Mouse (Mus musculus): ENCODE results near the gene Cox6a2. TPM values are rescaled to one million over a fixed set of nuclear protein-coding genes. Genes with fewer than 3 reads are reported as not detected.
A peak's percentile ranks its signal among the peaks of the same experiment; 100 is the strongest.

The Cox6a2 gene
- polyA plus RNA-seq (2015; fragmentation: Nextera tagmentation; extraction: Ambion mirVana): 3.4 and 7.5 TPM in 2 replicates

DNA sequence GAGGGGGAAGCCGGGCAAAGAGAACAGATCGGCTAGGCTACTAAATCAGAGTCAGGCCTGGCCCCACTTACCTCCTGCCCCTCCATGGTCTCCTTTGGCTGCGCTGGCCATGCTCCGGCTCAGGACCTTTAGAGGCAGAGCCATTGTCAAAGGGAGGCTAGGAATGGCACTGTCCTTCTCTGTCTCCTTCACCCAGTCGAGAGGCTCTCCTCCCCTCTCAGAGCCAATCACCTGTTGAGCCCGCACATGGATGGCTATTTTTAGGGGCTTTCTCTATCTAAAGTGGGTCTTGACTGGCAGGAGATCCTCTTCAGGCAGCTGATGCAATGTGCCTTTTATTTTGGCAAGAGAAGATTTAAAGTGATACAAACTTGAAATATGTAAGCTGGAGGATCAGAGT is at the start of gene Cox6a2:
Gene Cox6a2, minus strand, starts transcription at position 236 of the 400 bp plus-strand sequence.
- 72% methylated on average over 6 of the region's 6 CpGs for WGBS (ENCODE audit: insufficient replicate concordance)
- ATAC-seq (ENCODE audit: low read depth): no peak
- H3K4me1 ChIP-seq (ENCODE audit: control insufficient read depth, low read depth, low read length): no peaks in the 10 kb centered on the region

DNA sequence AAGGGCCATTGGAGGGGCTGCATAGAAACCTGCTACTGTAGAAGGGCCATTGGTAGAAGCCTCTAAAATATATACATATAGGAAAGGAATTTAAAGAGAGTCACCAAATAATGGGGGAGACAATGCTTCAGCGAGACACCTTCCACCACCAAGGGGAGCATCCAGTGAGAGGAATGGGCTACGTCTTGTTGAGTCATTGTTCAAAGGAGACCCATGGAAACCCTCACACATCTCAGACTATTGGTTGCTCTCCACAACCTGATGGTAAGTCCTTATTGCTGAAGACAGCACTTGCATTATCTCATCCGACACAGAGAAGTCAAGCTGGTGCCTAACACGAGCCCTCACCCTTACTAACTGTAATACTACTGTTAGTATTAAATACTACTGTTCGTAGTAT is 49.6 kb upstream of the Cox6a2 start:
- no peaks in the 10 kb centered on the region for H3K9me3 ChIP-seq (replicated peaks; ENCODE audit: control insufficient read depth, low read length)
- H3K27me3 ChIP-seq (ENCODE audit: control insufficient read depth, insufficient read depth, low read depth, low read length): peaks cover 25% of the 10 kb centered on the region
- no peak overlapping the region for H3K4me2 ChIP-seq (ENCODE audit: low read depth, low read length)
- no peaks in the 10 kb centered on the region; the same call in 1 of the 2 replicates for H3K4me1 ChIP-seq (ENCODE audit: control insufficient read depth, low read depth, low read length)
- no peak overlapping the region for H3K4me3 ChIP-seq (ENCODE audit: low read depth, low read length)
- no peak for ATAC-seq (ENCODE audit: low read depth)
- WGBS (ENCODE audit: insufficient replicate concordance): 72% methylated on average over 5 of the region's 5 CpGs
- H3K9ac ChIP-seq (ENCODE audit: low read depth, low read length): no peak overlapping the region
- H3K36me3 ChIP-seq (ENCODE audit: control insufficient read depth, insufficient read depth): no peaks in the 10 kb centered on the region
- no peak overlapping the region for H3K27ac ChIP-seq (ENCODE audit: low read length)

More for the DNA sequence above, at the start of gene Cox6a2:
- Histone ChIP-seq H3K4me2 (ENCODE audit: low read depth, low read length) (no peak within 1 kb of the TSS), H3K27me3 (ENCODE audit: control insufficient read depth, insufficient read depth, low read depth, low read length) (no peaks in the 10 kb centered on the region), H3K36me3 (ENCODE audit: control insufficient read depth, insufficient read depth) (no peaks in the 10 kb centered on the region), H3K9me3 (replicated peaks; ENCODE audit: control insufficient read depth, low read length) (no peaks in the 10 kb centered on the region), H3K27ac (ENCODE audit: low read length) (no peak within 1 kb of the TSS), H3K9ac (ENCODE audit: low read depth, low read length) (no peak within 1 kb of the TSS), H3K4me3 (ENCODE audit: low read depth, low read length) (no peak within 1 kb of the TSS)

DNA sequence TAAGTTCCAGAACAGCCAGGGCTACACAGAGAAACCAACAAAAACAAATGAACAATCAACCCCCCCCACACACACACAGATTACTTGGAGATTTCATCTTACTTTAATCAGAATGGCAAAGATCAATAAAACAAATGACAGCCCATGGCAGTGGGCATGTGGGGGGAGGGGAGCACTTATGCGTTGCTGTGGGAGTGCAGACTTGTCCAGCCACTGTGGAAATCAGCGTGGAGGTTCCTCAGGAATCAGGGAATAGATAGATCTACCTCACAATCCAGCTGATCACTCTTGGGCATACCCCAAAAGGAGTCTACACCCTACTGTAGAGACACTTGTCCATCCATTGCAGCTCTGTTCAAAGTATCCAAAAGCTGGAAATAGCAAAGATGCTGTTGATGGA is 48.8 kb upstream of the Cox6a2 start:
- Histone ChIP-seq H3K4me1 (ENCODE audit: control insufficient read depth, low read depth, low read length) (peaks cover 4% of the 10 kb centered on the region), H3K36me3 (ENCODE audit: control insufficient read depth, insufficient read depth) (no peaks in the 10 kb centered on the region), H3K9me3 (replicated peaks; ENCODE audit: control insufficient read depth, low read length) (no peaks in the 10 kb centered on the region), H3K9ac (ENCODE audit: low read depth, low read length) (no peak overlapping the region), H3K27ac (ENCODE audit: low read length) (no peak overlapping the region), H3K27me3 (ENCODE audit: control insufficient read depth, insufficient read depth, low read depth, low read length) (peaks cover 25% of the 10 kb centered on the region), H3K4me2 (ENCODE audit: low read depth, low read length) (no peak overlapping the region), H3K4me3 (ENCODE audit: low read depth, low read length) (no peak overlapping the region)
- 52% methylated on average over 2 of the region's 2 CpGs for WGBS (ENCODE audit: insufficient replicate concordance)
- ATAC-seq (ENCODE audit: low read depth): no peak

DNA sequence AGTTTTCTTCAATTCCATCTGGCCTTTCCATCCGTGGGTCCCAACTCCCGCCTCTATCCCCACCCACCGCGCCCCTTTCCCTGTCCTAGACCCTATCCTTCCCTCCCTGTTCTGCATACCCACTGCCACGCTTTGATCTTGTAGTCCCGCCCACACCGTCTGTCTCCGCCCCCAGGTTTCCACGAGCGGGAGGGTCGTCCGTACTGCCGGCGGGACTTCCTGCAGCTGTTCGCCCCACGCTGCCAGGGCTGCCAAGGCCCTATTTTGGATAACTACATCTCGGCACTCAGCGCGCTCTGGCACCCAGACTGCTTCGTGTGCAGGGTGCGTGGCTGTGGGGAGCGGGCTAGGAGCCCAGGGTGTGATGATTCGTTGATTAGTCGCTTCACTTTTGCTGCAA is 46.4 kb upstream of the Cox6a2 start:
- Histone ChIP-seq H3K36me3 (ENCODE audit: control insufficient read depth, insufficient read depth) (no peaks in the 10 kb centered on the region), H3K9ac (ENCODE audit: low read depth, low read length) (no peak overlapping the region), H3K4me3 (ENCODE audit: low read depth, low read length) (no peak overlapping the region)

GRCm38 (mm10) chr7:128251946-128252345 is 45.8 kb upstream of the Cox6a2 start:
- no peak overlapping the region for H3K4me3 ChIP-seq (ENCODE audit: low read depth, low read length)
- no peaks in the 10 kb centered on the region for H3K9me3 ChIP-seq (replicated peaks; ENCODE audit: control insufficient read depth, low read length)
- H3K27me3 ChIP-seq (ENCODE audit: control insufficient read depth, insufficient read depth, low read depth, low read length): peaks cover 21% of the 10 kb centered on the region
- peaks cover 14% of the 10 kb centered on the region for H3K4me1 ChIP-seq (ENCODE audit: control insufficient read depth, low read depth, low read length)
- H3K36me3 ChIP-seq (ENCODE audit: control insufficient read depth, insufficient read depth): no peaks in the 10 kb centered on the region
- no peak overlapping the region for H3K9ac ChIP-seq (ENCODE audit: low read depth, low read length)
- ATAC-seq (ENCODE audit: low read depth): no peak
- 50% methylated on average over 12 of the region's 12 CpGs for WGBS (ENCODE audit: insufficient replicate concordance)
- H3K4me2 ChIP-seq (ENCODE audit: low read depth, low read length): no peak overlapping the region
- no peak overlapping the region for H3K27ac ChIP-seq (ENCODE audit: low read length)

More for the DNA sequence above, 46.4 kb upstream of the Cox6a2 start:
- peaks cover 8% of the 10 kb centered on the region for H3K4me1 ChIP-seq (ENCODE audit: control insufficient read depth, low read depth, low read length)
- no peak for ATAC-seq (ENCODE audit: low read depth)
- no peak overlapping the region for H3K27ac ChIP-seq (ENCODE audit: low read length)
- H3K9me3 ChIP-seq (replicated peaks; ENCODE audit: control insufficient read depth, low read length): no peaks in the 10 kb centered on the region
- H3K27me3 ChIP-seq (ENCODE audit: control insufficient read depth, insufficient read depth, low read depth, low read length): peaks cover 17% of the 10 kb centered on the region
- WGBS (ENCODE audit: insufficient replicate concordance): 26% methylated on average over 24 of the region's 24 CpGs
- H3K4me2 ChIP-seq (ENCODE audit: low read depth, low read length): 0 out of 2 replicates have a peak overlapping the region, but pooled peaks have one; percentile 17

DNA sequence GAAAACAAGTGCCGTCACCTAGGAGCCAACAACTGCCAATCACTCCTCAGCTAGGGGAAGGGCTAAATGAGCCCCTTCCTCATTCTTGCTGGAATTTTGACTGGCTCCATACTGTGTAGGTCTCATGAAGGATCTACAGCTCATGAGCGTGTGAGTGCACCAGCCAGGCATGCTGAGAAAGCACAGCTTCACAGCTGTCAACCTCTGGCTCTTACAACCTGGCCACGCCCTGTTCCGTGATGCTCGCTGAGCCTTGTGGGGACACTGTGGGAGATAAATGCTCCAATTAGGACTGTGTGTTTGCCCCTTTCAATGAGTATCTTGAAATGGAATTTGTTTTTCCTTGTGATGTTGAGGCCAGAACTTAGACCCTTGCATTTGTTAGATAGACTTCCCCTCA is 43.8 kb upstream of the Cox6a2 start:
- Histone ChIP-seq H3K4me3 (ENCODE audit: low read depth, low read length) (no peak overlapping the region), H3K9ac (ENCODE audit: low read depth, low read length) (no peak overlapping the region), H3K36me3 (ENCODE audit: control insufficient read depth, insufficient read depth) (no peaks in the 10 kb centered on the region), H3K27ac (ENCODE audit: low read length) (no peak overlapping the region), H3K9me3 (replicated peaks; ENCODE audit: control insufficient read depth, low read length) (no peaks in the 10 kb centered on the region), H3K4me1 (ENCODE audit: control insufficient read depth, low read depth, low read length) (peaks cover 21% of the 10 kb centered on the region), H3K27me3 (ENCODE audit: control insufficient read depth, insufficient read depth, low read depth, low read length) (peaks cover 21% of the 10 kb centered on the region), H3K4me2 (ENCODE audit: low read depth, low read length) (no peak overlapping the region)
- no peak for ATAC-seq (ENCODE audit: low read depth)
- 65% methylated on average over 5 of the region's 5 CpGs for WGBS (ENCODE audit: insufficient replicate concordance)

- 76% methylated on average over 10 of the region's 10 CpGs for WGBS (ENCODE audit: insufficient replicate concordance)
- H3K9ac ChIP-seq (ENCODE audit: low read depth, low read length): no peak overlapping the region; the same call in 1 of the 2 replicates
- no peak overlapping the region for H3K4me3 ChIP-seq (ENCODE audit: low read depth, low read length)
- ATAC-seq (ENCODE audit: low read depth): no peak
- H3K4me1 ChIP-seq (ENCODE audit: control insufficient read depth, low read depth, low read length): peaks cover 21% of the 10 kb centered on the region
- H3K4me2 ChIP-seq (ENCODE audit: low read depth, low read length): no peak overlapping the region
- H3K9me3 ChIP-seq (replicated peaks; ENCODE audit: control insufficient read depth, low read length): no peaks in the 10 kb centered on the region
- H3K27ac ChIP-seq (ENCODE audit: low read length): no peak overlapping the region
- H3K27me3 ChIP-seq (ENCODE audit: control insufficient read depth, insufficient read depth, low read depth, low read length): peaks cover 21% of the 10 kb centered on the region
- H3K36me3 ChIP-seq (ENCODE audit: control insufficient read depth, insufficient read depth): peaks cover 7% of the 10 kb centered on the region
These were observed 42.2 kb upstream of the Cox6a2 start for GRCm38 (mm10) chr7:128248081-128249042.

- H3K4me2 ChIP-seq (ENCODE audit: low read depth, low read length): peak overlapping the region; percentile 82
- peak overlapping the region; percentile 62 for H3K4me3 ChIP-seq (ENCODE audit: low read depth, low read length)
- peaks cover 8% of the 10 kb centered on the region for H3K36me3 ChIP-seq (ENCODE audit: control insufficient read depth, insufficient read depth)
- 2% methylated on average over 13 of the region's 13 CpGs for WGBS (ENCODE audit: insufficient replicate concordance)
- H3K9ac ChIP-seq (ENCODE audit: low read depth, low read length): peak overlapping the region; percentile 70
- peak; percentile 84 for ATAC-seq (ENCODE audit: low read depth)
- H3K9me3 ChIP-seq (replicated peaks; ENCODE audit: control insufficient read depth, low read length): no peaks in the 10 kb centered on the region
- peaks cover 13% of the 10 kb centered on the region for H3K27me3 ChIP-seq (ENCODE audit: control insufficient read depth, insufficient read depth, low read depth, low read length)
- H3K4me1 ChIP-seq (ENCODE audit: control insufficient read depth, low read depth, low read length): peaks cover 21% of the 10 kb centered on the region
- H3K27ac ChIP-seq (ENCODE audit: low read length): peak overlapping the region; percentile 66
These were observed 41.3 kb upstream of the Cox6a2 start for GRCm38 (mm10) chr7:128247443-128247842.
